Mouse (Mus musculus): ENCODE data around the gene Bcor. TPM values are rescaled to one million over a fixed set of nuclear protein-coding genes. Genes with fewer than 3 reads are reported as not detected.
A peak's percentile ranks its signal among the peaks of the same experiment; 100 is the strongest.

Gene Bcor
- total and polyA plus RNA-seq, 3 experiments, result 44.6 to 88.7 (median 61.6) TPM

GRCm38 (mm10) chrX:12159534-12159881 is 647 bp downstream of the Bcor start:
- Histone ChIP-seq H3K36me3 (ENCODE audit: control insufficient read depth in 1 of 2, insufficient read depth in 2 of 2, low read length in 2 of 2) (no peaks in the 10 kb centered on the region), H3K79me2 (ENCODE audit: control insufficient read depth, insufficient read depth, low read length, poor library complexity) (no peaks in the 10 kb centered on the region), H3K9me3 (replicated peaks; ENCODE audit: insufficient read depth, low read length) (no peaks in the 10 kb centered on the region), H3K4me1 (ENCODE audit: control insufficient read depth in 1 of 2, insufficient read depth in 2 of 2, low read length in 2 of 2) (peaks cover 0 to 13% of the 10 kb centered on the region in 2 experiments; a peak in 2 of 4 replicates), H3K9ac (ENCODE audit: control insufficient read depth, low read depth, low read length, poor library complexity, severe bottlenecking) (no peak overlapping the region), H3K27me3 (ENCODE audit: control insufficient read depth in 1 of 2, insufficient read depth in 2 of 2, low read length in 2 of 2) (no peaks in the 10 kb centered on the region), H3K27ac (ENCODE audit: control insufficient read depth, low read depth, low read length) (no peak overlapping the region), H3K4me3 (ENCODE audit: control insufficient read depth in 1 of 2, insufficient read depth in 1 of 2, low read depth in 2 of 2, low read length in 2 of 2) (no peak overlapping the region)
- no peak for DNase-seq (ENCODE audit: low read depth, low spot score)
- TF ChIP-seq ZNF384 (IDR thresholded peaks at IDR 0.05; ENCODE audit: low read depth, low read length) (no peak), KAT2A (conservative IDR thresholded peaks at IDR 0.05; ENCODE audit: low read depth, low read length) (no peak), GATA1 (IDR thresholded peaks at IDR 0.05; ENCODE audit: low read depth, low read length) (no peak)

GRCm38 (mm10) chrX:12158821-12159533 is 1.2 kb downstream of the Bcor start:
- Histone ChIP-seq H3K79me2 (ENCODE audit: control insufficient read depth, insufficient read depth, low read length, poor library complexity) (no peaks in the 10 kb centered on the region), H3K27ac (ENCODE audit: control insufficient read depth, low read depth, low read length) (no peak overlapping the region), H3K27me3 (ENCODE audit: control insufficient read depth in 1 of 2, insufficient read depth in 2 of 2, low read length in 2 of 2) (no peaks in the 10 kb centered on the region), H3K9me3 (replicated peaks; ENCODE audit: insufficient read depth, low read length) (no peaks in the 10 kb centered on the region), H3K36me3 (ENCODE audit: control insufficient read depth in 1 of 2, insufficient read depth in 2 of 2, low read length in 2 of 2) (no peaks in the 10 kb centered on the region), H3K4me1 (ENCODE audit: control insufficient read depth in 1 of 2, insufficient read depth in 2 of 2, low read length in 2 of 2) (peaks cover 0 to 13% of the 10 kb centered on the region in 2 experiments; a peak in 2 of 4 replicates), H3K9ac (ENCODE audit: control insufficient read depth, low read depth, low read length, poor library complexity, severe bottlenecking) (no peak overlapping the region), H3K4me3 (ENCODE audit: control insufficient read depth in 1 of 2, insufficient read depth in 1 of 2, low read depth in 2 of 2, low read length in 2 of 2) (0 out of 4 replicates have a peak overlapping the region, but pooled peaks of 1 of the 2 experiments have one; percentile 47)
- TF ChIP-seq ZC3H11A (IDR thresholded peaks at IDR 0.05; ENCODE audit: low read depth, low read length), result no peak
- 0 out of 2 replicates have a peak, but pooled peaks have one; percentile 3 for TF ChIP-seq HCFC1 (IDR thresholded peaks at IDR 0.05; ENCODE audit: low read depth, low read length)
- no peak for DNase-seq (ENCODE audit: low read depth, low spot score)

GRCm38 (mm10) chrX:12158244-12158820 is 1.8 kb downstream of the Bcor start:
- Histone ChIP-seq H3K27ac (ENCODE audit: control insufficient read depth, low read depth, low read length) (peak overlapping the region; percentile 70), H3K79me2 (ENCODE audit: control insufficient read depth, insufficient read depth, low read length, poor library complexity) (no peaks in the 10 kb centered on the region), H3K9me3 (replicated peaks; ENCODE audit: insufficient read depth, low read length) (no peaks in the 10 kb centered on the region), H3K4me3 (ENCODE audit: control insufficient read depth in 1 of 2, insufficient read depth in 1 of 2, low read depth in 2 of 2, low read length in 2 of 2) (peak overlapping the region; percentile 47 to 64), H3K27me3 (ENCODE audit: control insufficient read depth in 1 of 2, insufficient read depth in 2 of 2, low read length in 2 of 2) (no peaks in the 10 kb centered on the region), H3K4me1 (ENCODE audit: control insufficient read depth in 1 of 2, insufficient read depth in 2 of 2, low read length in 2 of 2) (peaks cover 0 to 13% of the 10 kb centered on the region in 2 experiments; a peak in 2 of 4 replicates), H3K36me3 (ENCODE audit: control insufficient read depth in 1 of 2, insufficient read depth in 2 of 2, low read length in 2 of 2) (no peaks in the 10 kb centered on the region), H3K9ac (ENCODE audit: control insufficient read depth, low read depth, low read length, poor library complexity, severe bottlenecking) (peak overlapping the region; percentile 74)
- peak; percentile 79 for DNase-seq (ENCODE audit: low read depth, low spot score)
- TF ChIP-seq MAX (IDR thresholded peaks at IDR 0.05; ENCODE audit: low read length) (0 out of 2 replicates have a peak, but pooled peaks have one; percentile 20), POLR2A (IDR thresholded peaks at IDR 0.05; ENCODE audit: control insufficient read depth in 1 of 2, insufficient read depth in 1 of 2, low read depth in 1 of 2, low read length in 2 of 2, poor library complexity in 1 of 2) (peak; percentile 23 to 24; a peak in 1 of 4 replicates), MYC (IDR thresholded peaks at IDR 0.05; ENCODE audit: low read depth, low read length) (no peak), TCF12 (IDR thresholded peaks at IDR 0.05; ENCODE audit: low read depth, low read length) (no peak), UBTF (IDR thresholded peaks at IDR 0.05; ENCODE audit: borderline replicate concordance, insufficient read depth, low read depth, low read length) (no peak), SIN3A (IDR thresholded peaks at IDR 0.05; ENCODE audit: low read length) (peak; percentile 47; the same call in 1 of the 2 replicates), HCFC1 (IDR thresholded peaks at IDR 0.05; ENCODE audit: low read depth, low read length) (0 out of 2 replicates have a peak, but pooled peaks have one; percentile 11), NELFE (IDR thresholded peaks at IDR 0.05; ENCODE audit: low read depth, low read length) (peak; percentile 38), RCOR1 (IDR thresholded peaks at IDR 0.05; ENCODE audit: low read depth, low read length) (no peak), MXI1 (IDR thresholded peaks at IDR 0.05; ENCODE audit: low read depth, low read length) (peak; percentile 18; the same call in 1 of the 2 replicates)
